Mouse (Mus musculus) thymus, adult 2 months (tissue): ENCODE measurements at regions not wholly inside any gene's neighbourhood (a gene's known extent, or its start where the extent isn't known, plus 50 kb on each side); places are given as distances from the start of the nearest gene placed in this dataset.

Source experiments
- CTCF ChIP-seq: fragments of 200-500 bp; IDR thresholded peaks from 2 replicates; pipeline ENCODE4 v1.5.1; 2012; ENCODE audit warnings: mild to moderate bottlenecking, control low read depth, low read length, moderate library complexity, borderline replicate concordance; ENCODE audit not compliant: control insufficient read depth, poor library complexity, insufficient read depth; ENCODE audit errors: extremely low read depth
- POLR2A ChIP-seq: fragments of 200-500 bp; IDR thresholded peaks from 2 replicates; pipeline ENCODE4 v1.6.1; 2012; ENCODE audit warnings: mild to moderate bottlenecking, low read length, control low read depth, moderate library complexity; ENCODE audit not compliant: control insufficient read depth, poor library complexity, insufficient read depth; ENCODE audit errors: extremely low read depth

DNA sequence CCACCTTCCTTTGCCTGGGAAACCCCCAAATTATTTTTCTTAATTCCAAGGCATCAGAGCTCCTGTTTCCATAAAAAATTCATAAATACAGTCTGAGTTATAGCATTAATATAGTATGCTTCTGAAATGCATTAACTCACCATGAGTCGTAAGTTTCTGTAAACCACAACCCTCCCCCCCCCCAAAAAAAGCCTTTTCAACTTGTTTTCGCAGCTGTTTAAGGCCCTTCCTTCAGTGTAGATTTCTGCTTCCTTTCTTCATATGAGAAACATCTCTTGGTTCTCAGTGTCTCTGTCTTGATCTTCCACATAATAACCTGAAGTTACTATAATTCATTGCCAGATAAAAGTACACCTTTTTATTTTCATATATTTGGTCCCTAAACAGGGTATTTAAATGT lies 1320.3 kb downstream of the Zfp704 start:
- no peak for TF ChIP-seq CTCF
- no peak for TF ChIP-seq POLR2A
